In genomic region chr8:46907390-46907789, GRCm38 (mm10) we compare ENCODE assay signal across 16 mouse cellular contexts.
A peak's percentile ranks its signal among the peaks of the same experiment; 100 is the strongest.
DNase-seq lines count a peak whose midpoint lies in the region; ATAC-seq and TF ChIP-seq lines count a peak whose summit lies in the region.
"Had no signal": no experiment of that assay in that cellular context is flagged by ENCODE, and none has a peak within 500 bp of the region (broad histone marks: within the 10 kb centered on the region; RNA-seq: fewer than 3 reads in every experiment).

No protein-coding gene starts in this region.

- 27% methylated on average over 11 of the region's 11 CpGs for WGBS in hindbrain, embryonic 10.5 days
- WGBS in hindbrain, embryonic 12.5 days = 30% methylated on average over 11 of the region's 11 CpGs
- WGBS in hindbrain, embryonic 11.5 days = 28% methylated on average over 11 of the region's 11 CpGs
- WGBS in small intestine, adult 2 months = 28% methylated on average over 11 of the region's 11 CpGs

- no peaks in the 10 kb centered on the region; the same call in 1 of the 2 replicates for H3K27me3 ChIP-seq in hindbrain, embryonic 10.5 days (ENCODE audit: insufficient read depth, poor library complexity, severe bottlenecking)
- no peaks in the 10 kb centered on the region for H3K27me3 ChIP-seq in hindbrain, embryonic 12.5 days
- no peaks in the 10 kb centered on the region for H3K27me3 ChIP-seq in hindbrain, embryonic 11.5 days (ENCODE audit: control insufficient read depth, insufficient read depth, low read length)
- H3K27me3 ChIP-seq in small intestine, adult 2 months (ENCODE audit: control insufficient read depth, insufficient read depth, low read length) = no peaks in the 10 kb centered on the region
- H3K27me3 ChIP-seq: intestine, embryonic 15.5 days; limb, embryonic 15.5 days had no signal

- DNase-seq in hindbrain, embryonic 10.5 days (ENCODE audit: low spot score) = no peak
- DNase-seq in retina, postnatal 1 day = peak; percentile 57
- DNase-seq in retina, embryonic 14.5 days (ENCODE audit: low spot score) = no peak
- peak; percentile 38 for DNase-seq in hindbrain, embryonic 11.5 days (ENCODE audit: low spot score)
- no peak for DNase-seq in layer of hippocampus, adult 9-10 months (ENCODE audit: low spot score)
- no peak for DNase-seq in thymus, postnatal 0 days (ENCODE audit: low spot score)
- DNase-seq: adrenal gland, postnatal 10 days; cerebellum, postnatal 10 days; heart, postnatal 10 days; lung, embryonic 14.5 days; right cerebral cortex, adult 18-20 months had no signal

- peaks cover 11% of the 10 kb centered on the region for H3K4me1 ChIP-seq in hindbrain, embryonic 10.5 days (replicated peaks)
- H3K4me1 ChIP-seq in hindbrain, embryonic 12.5 days = no peaks in the 10 kb centered on the region; the same call in 1 of the 2 replicates
- no peaks in the 10 kb centered on the region for H3K4me1 ChIP-seq in hindbrain, embryonic 11.5 days (replicated peaks; ENCODE audit: control insufficient read depth, insufficient read depth, low read length)
- peaks cover 4% of the 10 kb centered on the region; the same call in 1 of the 2 replicates for H3K4me1 ChIP-seq in small intestine, adult 2 months (ENCODE audit: control insufficient read depth, insufficient read depth, insufficient read length, low read length)
- H3K4me1 ChIP-seq: intestine, embryonic 15.5 days; limb, embryonic 15.5 days had no signal

- H3K9ac ChIP-seq in hindbrain, embryonic 12.5 days = no peak overlapping the region
- no peak overlapping the region for H3K9ac ChIP-seq in hindbrain, embryonic 11.5 days (ENCODE audit: low read depth, low read length)
- H3K9ac ChIP-seq: intestine, embryonic 15.5 days; limb, embryonic 15.5 days; lung, embryonic 14.5 days had no signal

- TF ChIP-seq CTCF in small intestine, adult 2 months (IDR thresholded peaks at IDR 0.05; ENCODE audit: extremely low read depth, insufficient read length, insufficient replicate concordance, low read depth, low read length) = no peak

- TF ChIP-seq POLR2A in small intestine, adult 2 months (IDR thresholded peaks at IDR 0.05; ENCODE audit: low read depth, low read length) = no peak

- no peak overlapping the region for H3K27ac ChIP-seq in hindbrain, embryonic 10.5 days
- H3K27ac ChIP-seq in hindbrain, embryonic 12.5 days = no peak overlapping the region
- H3K27ac ChIP-seq in hindbrain, embryonic 11.5 days (ENCODE audit: low read depth, low read length) = no peak overlapping the region
- H3K27ac ChIP-seq in small intestine, adult 2 months (ENCODE audit: insufficient read depth, low read depth, low read length) = no peak overlapping the region
- H3K27ac ChIP-seq: intestine, embryonic 15.5 days; limb, embryonic 15.5 days had no signal

- H3K4me2 ChIP-seq in hindbrain, embryonic 12.5 days (replicated peaks) = no peak overlapping the region
- no peak overlapping the region for H3K4me2 ChIP-seq in hindbrain, embryonic 11.5 days (replicated peaks; ENCODE audit: low read depth, low read length)
- H3K4me2 ChIP-seq: intestine, embryonic 15.5 days; limb, embryonic 15.5 days; lung, embryonic 14.5 days had no signal

- no peaks in the 10 kb centered on the region for H3K36me3 ChIP-seq in hindbrain, embryonic 10.5 days
- H3K36me3 ChIP-seq in hindbrain, embryonic 12.5 days = no peaks in the 10 kb centered on the region
- no peaks in the 10 kb centered on the region for H3K36me3 ChIP-seq in hindbrain, embryonic 11.5 days (ENCODE audit: control insufficient read depth, insufficient read depth, low read length)
- no peaks in the 10 kb centered on the region for H3K36me3 ChIP-seq in small intestine, adult 2 months (ENCODE audit: control insufficient read depth, insufficient read depth, low read length)
- H3K36me3 ChIP-seq: G1E; intestine, embryonic 15.5 days; limb, embryonic 15.5 days had no signal

- 0 out of 2 replicates have a peak overlapping the region, but pooled peaks have one; percentile 7 for H3K4me3 ChIP-seq in hindbrain, embryonic 10.5 days
- H3K4me3 ChIP-seq in hindbrain, embryonic 12.5 days = no peak overlapping the region
- H3K4me3 ChIP-seq in hindbrain, embryonic 11.5 days (ENCODE audit: low read depth, low read length) = no peak overlapping the region
- H3K4me3 ChIP-seq in small intestine, adult 2 months (ENCODE audit: low read depth, low read length) = peak overlapping the region; percentile 9; the same call in 1 of the 2 replicates
- H3K4me3 ChIP-seq: intestine, embryonic 15.5 days; limb, embryonic 15.5 days had no signal

- H3K9me3 ChIP-seq in hindbrain, embryonic 10.5 days = no peaks in the 10 kb centered on the region
- H3K9me3 ChIP-seq in hindbrain, embryonic 12.5 days (replicated peaks) = no peaks in the 10 kb centered on the region
- H3K9me3 ChIP-seq in hindbrain, embryonic 11.5 days (ENCODE audit: control insufficient read depth, low read length) = no peaks in the 10 kb centered on the region
- H3K9me3 ChIP-seq: G1E; intestine, embryonic 15.5 days; limb, embryonic 15.5 days had no signal

- no peak for ATAC-seq in hindbrain, embryonic 12.5 days (ENCODE audit: low FRiP score)
- ATAC-seq in hindbrain, embryonic 11.5 days (ENCODE audit: low FRiP score) = no peak

Comparison
In these comparisons a context has a peak if more than half of its experiments do, and no peak if none do; other contexts are left out.
1. DNase-seq: peak in retina, postnatal 1 day (single experiment) and hindbrain, embryonic 11.5 days (single experiment); none in hindbrain, embryonic 10.5 days (single experiment), retina, embryonic 14.5 days (single experiment), layer of hippocampus, adult 9-10 months (single experiment) and thymus, postnatal 0 days (single experiment).
2. H3K4me3 ChIP-seq: peak in hindbrain, embryonic 10.5 days (single experiment) and small intestine, adult 2 months (single experiment); none in hindbrain, embryonic 12.5 days (single experiment) and hindbrain, embryonic 11.5 days (single experiment).